Mouse (Mus musculus): ENCODE measurements around the gene Gm42878. TPM values are rescaled to one million over a fixed set of nuclear protein-coding genes. Genes with fewer than 3 reads are reported as not detected.
A peak's percentile ranks its signal among the peaks of the same experiment; 100 is the strongest.

The Gm42878 gene
- polyA plus RNA-seq, 1 experiment from 2014 or later: not detected

DNA sequence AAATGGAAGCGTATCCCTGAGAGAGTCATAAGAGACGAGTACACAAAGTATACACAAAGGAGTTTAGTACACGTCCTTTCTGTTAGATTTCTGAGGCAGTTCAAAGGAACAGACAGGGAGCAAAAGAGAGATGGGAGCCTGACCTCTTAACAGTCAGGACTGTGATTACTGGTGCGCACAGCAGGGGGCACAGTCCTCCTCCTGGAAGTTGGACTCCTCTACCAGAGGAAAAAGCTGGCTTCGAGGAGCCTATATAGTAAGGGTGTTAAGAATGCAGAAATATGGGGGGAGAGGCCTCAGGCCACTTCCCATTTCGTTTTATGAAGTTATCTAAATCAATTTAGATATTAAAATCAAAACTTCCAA, 1.2 kb upstream of the Gm42878 start:
- Histone ChIP-seq H3K4me3 (peak overlapping the region; percentile 72), H3K9ac (replicated peaks) (peak overlapping the region; percentile 88), H3K4me2 (replicated peaks) (peak overlapping the region; percentile 83), H3K27me3 (no peaks in the 10 kb centered on the region), H3K27ac (replicated peaks) (peak overlapping the region; percentile 97), H3K36me3 (no peaks in the 10 kb centered on the region), H3K9me3 (no peaks in the 10 kb centered on the region), H3K4me1 (peaks cover 36% of the 10 kb centered on the region)
- ATAC-seq (replicated peaks): no peak
- 36% methylated on average over 6 of the region's 6 CpGs for WGBS

DNA sequence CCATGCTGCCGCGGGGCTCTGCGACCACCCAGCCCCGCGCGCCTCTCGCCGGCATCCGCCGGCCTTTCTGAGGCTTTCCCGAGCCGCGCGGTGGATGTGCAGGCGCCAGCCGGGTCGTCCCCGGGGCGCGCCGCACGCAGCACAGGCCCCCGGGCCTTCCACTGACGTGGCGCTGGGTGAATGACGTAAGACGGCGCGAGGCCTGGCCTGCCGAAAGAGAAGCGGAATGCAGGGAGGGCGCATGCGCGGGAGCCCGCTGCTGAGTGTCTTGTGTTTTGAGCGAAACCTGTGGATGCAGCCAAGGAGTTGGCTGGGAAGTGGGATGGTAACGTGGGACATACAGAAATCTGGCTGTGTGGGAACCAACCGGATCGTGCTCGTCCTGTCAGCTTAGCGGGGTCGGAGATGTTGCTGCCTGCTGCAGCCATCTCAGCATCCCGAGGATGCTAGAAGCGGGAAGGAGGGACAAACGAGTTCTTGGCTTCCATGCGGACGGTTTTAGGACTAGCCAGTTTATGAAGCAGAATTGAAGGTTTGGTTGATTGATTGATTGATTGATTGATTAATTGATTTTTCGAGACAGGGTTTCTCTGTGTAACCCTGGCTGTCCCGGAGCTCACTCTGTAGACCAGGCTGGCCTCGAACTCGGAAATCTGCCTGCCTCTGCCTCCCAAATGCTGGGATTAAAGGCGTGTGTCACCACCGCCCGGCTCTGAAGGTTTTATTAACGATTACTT, 679 bp upstream of the Gm42878 start, which contains the start of gene Mapkapk5:
Mapkapk5 (minus strand) TSS at position 113 of the 737 bp plus-strand sequence.
- H3K9ac ChIP-seq (replicated peaks): peak within 1 kb of the TSS; percentile 88
- H3K4me1 ChIP-seq: peaks cover 36% of the 10 kb centered on the region
- WGBS: 2% methylated on average over 53 of the region's 55 CpGs
- peak within 1 kb of the TSS; percentile 72 for H3K4me3 ChIP-seq
- no peaks in the 10 kb centered on the region for H3K27me3 ChIP-seq
- H3K27ac ChIP-seq (replicated peaks): peak within 1 kb of the TSS; percentile 97
- no peaks in the 10 kb centered on the region for H3K9me3 ChIP-seq
- H3K4me2 ChIP-seq (replicated peaks): peak within 1 kb of the TSS; percentile 83
- peak; percentile 93 for ATAC-seq (replicated peaks)
- no peaks in the 10 kb centered on the region for H3K36me3 ChIP-seq

DNA sequence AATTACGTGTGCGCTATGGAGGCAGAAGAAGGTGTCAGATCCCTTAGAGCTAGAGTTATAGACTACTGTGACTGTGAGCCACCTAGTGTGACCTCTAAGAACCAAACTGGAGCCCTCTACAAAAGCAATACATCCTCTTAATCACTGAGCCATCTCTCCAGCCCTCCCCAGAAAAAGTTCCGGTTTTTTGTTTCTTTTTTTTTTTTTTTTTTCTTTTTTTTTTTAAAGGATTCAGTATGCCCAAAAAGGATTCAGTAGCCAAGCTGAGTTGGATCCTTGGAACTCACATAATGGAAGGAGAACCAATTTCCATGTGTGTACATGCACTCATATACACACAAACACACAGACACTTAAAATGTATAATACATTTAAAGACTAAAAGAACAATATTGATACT, 1.9 kb downstream of the Gm42878 start:
- no peaks in the 10 kb centered on the region for H3K36me3 ChIP-seq
- H3K27me3 ChIP-seq: no peaks in the 10 kb centered on the region
- no peak for ATAC-seq (replicated peaks)
- H3K4me2 ChIP-seq (replicated peaks): no peak overlapping the region
- no peak overlapping the region for H3K4me3 ChIP-seq
- no peak overlapping the region for H3K9ac ChIP-seq (replicated peaks)
- WGBS: 68% methylated on average over 3 of the region's 3 CpGs
- H3K9me3 ChIP-seq: no peaks in the 10 kb centered on the region
- no peak overlapping the region for H3K27ac ChIP-seq (replicated peaks)
- H3K4me1 ChIP-seq: peaks cover 36% of the 10 kb centered on the region

DNA sequence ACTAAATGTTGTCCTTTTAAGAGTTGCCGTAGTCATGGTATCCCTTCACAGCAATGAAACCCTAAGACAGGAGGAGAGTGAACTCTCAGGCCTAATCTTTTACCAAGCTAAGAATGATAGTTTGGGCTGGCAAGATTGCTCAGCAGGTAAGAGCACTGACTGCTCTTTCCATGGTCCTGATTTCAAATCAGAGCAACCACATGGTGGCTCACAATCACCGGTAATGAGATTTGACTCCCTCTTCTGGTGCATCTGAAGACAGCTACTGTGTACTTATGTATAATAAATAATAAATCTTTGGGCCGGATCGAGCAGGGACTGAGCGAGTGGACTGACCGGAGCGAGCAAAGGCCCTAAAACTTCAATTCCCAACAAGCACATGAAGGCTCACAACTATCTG, 4.0 kb downstream of the Gm42878 start:
- no peaks in the 10 kb centered on the region for H3K27me3 ChIP-seq
- WGBS: 87% methylated on average over 7 of the region's 7 CpGs
- H3K9me3 ChIP-seq: no peaks in the 10 kb centered on the region
- peaks cover 12% of the 10 kb centered on the region for H3K36me3 ChIP-seq
- no peak overlapping the region for H3K9ac ChIP-seq (replicated peaks)
- no peak for ATAC-seq (replicated peaks)
- peaks cover 30% of the 10 kb centered on the region for H3K4me1 ChIP-seq
- no peak overlapping the region for H3K27ac ChIP-seq (replicated peaks)
- H3K4me3 ChIP-seq: no peak overlapping the region
- no peak overlapping the region for H3K4me2 ChIP-seq (replicated peaks)

DNA sequence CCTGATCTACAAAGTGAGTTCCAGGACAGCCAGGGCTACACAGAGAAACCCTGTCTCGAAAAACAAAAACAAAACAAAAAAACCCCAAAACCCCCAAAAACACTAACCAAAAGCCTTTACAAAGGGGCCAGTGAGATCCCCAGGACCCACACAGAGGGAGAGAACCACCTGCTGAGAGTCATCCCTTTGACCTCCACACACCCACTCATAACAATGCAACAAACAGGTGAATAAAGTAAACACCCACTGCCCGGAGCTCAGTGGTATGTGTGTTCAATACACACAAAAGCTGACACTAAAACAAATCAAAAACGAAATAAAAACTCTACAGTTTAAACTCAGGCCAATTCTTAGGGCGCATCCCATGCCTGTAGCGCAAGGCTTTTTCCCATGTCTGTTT, 5.2 kb downstream of the Gm42878 start:
- Histone ChIP-seq H3K4me1 (peaks cover 29% of the 10 kb centered on the region), H3K36me3 (peaks cover 24% of the 10 kb centered on the region), H3K9ac (replicated peaks) (no peak overlapping the region), H3K9me3 (no peaks in the 10 kb centered on the region), H3K4me2 (replicated peaks) (no peak overlapping the region), H3K27me3 (no peaks in the 10 kb centered on the region), H3K4me3 (no peak overlapping the region), H3K27ac (replicated peaks) (no peak overlapping the region)
- ATAC-seq (replicated peaks): no peak
- 91% methylated on average over 5 of the region's 5 CpGs for WGBS

DNA sequence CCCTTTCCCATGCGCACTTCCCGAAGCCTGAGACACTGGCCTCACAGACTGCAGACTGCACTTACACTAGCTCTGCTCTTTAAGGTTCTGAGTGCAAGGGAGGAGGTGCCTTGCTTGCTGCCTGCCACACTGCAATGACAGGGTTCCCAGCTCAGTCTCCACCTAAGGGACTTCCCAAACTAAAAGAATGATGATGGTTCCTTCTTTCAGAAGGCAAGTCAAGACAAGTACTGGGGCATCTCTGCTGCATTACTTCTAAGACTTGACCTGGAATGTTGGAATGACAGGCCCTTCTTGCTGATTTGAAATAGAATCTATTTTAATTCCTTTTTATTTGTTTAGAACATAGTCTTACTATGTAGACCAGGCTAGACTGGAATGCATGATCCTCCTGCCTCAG, 7.7 kb downstream of the Gm42878 start:
- peaks cover 6% of the 10 kb centered on the region for H3K4me1 ChIP-seq
- H3K4me2 ChIP-seq (replicated peaks): no peak overlapping the region
- no peak overlapping the region for H3K4me3 ChIP-seq
- H3K27ac ChIP-seq (replicated peaks): no peak overlapping the region
- H3K36me3 ChIP-seq: peaks cover 45% of the 10 kb centered on the region
- ATAC-seq (replicated peaks): no peak
- no peak overlapping the region for H3K9ac ChIP-seq (replicated peaks)
- H3K27me3 ChIP-seq: no peaks in the 10 kb centered on the region
- 72% methylated on average over 2 of the region's 2 CpGs for WGBS
- H3K9me3 ChIP-seq: no peaks in the 10 kb centered on the region

DNA sequence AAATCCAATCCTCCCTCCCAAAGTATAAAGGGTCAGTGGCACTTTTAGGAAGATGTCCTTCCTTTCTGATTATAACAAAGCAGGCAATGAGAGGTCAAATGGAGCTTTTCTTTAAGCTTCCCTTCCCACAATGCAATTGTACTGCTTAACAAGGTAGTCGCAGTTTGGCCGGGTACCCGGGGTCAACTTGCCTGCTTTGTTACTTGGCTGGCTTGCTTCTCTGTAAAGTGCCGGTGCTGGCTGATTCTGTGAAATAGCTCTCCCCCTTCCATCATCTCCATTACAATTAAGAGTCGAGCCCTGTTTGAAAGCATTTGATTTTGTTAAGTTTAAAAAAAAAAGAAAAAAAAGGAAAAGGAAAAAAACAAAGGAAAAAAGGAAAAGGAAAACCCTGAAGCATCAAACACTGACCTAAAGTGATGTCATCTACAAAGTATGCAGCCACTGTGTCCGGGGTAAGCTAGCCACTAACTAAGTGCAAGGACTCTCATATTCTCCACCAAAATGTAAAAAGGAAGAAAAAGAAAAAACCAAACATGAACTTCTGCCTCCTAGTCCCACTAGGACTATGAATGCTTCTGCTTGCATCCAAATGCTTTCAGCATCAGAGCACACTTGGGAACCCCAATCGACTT, 8.2 kb downstream of the Gm42878 start:
- H3K36me3 ChIP-seq: peaks cover 50% of the 10 kb centered on the region
- H3K27ac ChIP-seq (replicated peaks): no peak overlapping the region
- H3K4me1 ChIP-seq: peaks cover under 1% of the 10 kb centered on the region; the same call in 1 of the 2 replicates
- WGBS: 36% methylated on average over 7 of the region's 7 CpGs
- no peak overlapping the region for H3K4me2 ChIP-seq (replicated peaks)
- no peak for ATAC-seq (replicated peaks)
- no peak overlapping the region for H3K4me3 ChIP-seq
- H3K9ac ChIP-seq (replicated peaks): no peak overlapping the region
- no peaks in the 10 kb centered on the region for H3K27me3 ChIP-seq
- H3K9me3 ChIP-seq: no peaks in the 10 kb centered on the region

DNA sequence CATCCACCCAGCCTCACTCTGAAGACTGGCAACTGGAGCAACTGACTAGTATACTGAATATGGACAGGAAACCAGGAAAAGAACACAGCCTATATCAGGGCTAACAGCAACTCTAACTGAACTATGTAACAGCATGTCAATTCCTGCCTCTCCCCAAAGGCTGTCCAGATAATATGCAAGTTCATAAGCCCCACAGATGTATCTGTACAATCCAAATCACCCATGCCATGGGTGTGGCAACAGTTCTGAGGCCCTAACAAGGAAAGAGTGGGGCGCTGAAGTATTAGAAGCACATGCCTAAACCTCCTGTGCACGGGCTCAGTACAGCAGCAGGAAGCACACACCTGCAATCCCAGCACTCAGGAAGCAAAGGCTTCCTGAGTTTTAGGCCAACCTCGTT, 10.2 kb downstream of the Gm42878 start:
- Histone ChIP-seq H3K27ac (replicated peaks) (no peak overlapping the region), H3K27me3 (no peaks in the 10 kb centered on the region), H3K9ac (replicated peaks) (no peak overlapping the region), H3K4me2 (replicated peaks) (no peak overlapping the region), H3K36me3 (peaks cover 66% of the 10 kb centered on the region), H3K4me1 (no peaks in the 10 kb centered on the region), H3K9me3 (no peaks in the 10 kb centered on the region), H3K4me3 (no peak overlapping the region)
- no peak for ATAC-seq (replicated peaks)
- 98% methylated on average over 3 of the region's 3 CpGs for WGBS

DNA sequence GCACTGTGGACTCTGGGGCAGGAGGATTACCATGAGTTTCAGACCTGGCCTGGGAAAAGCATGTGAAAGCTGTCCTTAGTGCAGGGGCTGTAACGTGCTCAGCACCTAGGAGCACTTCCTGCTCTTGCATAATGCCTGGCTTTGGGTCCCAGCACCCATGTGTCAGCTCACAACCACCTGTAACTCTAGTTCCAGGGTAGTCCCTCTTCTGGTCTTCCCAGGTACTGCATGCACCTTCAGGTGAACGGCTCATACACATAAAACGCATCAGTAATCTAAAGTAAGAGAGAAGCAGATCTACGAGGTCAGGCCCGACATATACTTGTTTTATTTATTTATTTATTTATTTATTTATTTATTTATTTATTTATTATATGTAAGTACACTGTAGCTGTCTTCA, 10.8 kb downstream of the Gm42878 start:
- H3K4me1 ChIP-seq: no peaks in the 10 kb centered on the region
- WGBS: 93% methylated on average over 5 of the region's 5 CpGs
- no peak for ATAC-seq (replicated peaks)

DNA sequence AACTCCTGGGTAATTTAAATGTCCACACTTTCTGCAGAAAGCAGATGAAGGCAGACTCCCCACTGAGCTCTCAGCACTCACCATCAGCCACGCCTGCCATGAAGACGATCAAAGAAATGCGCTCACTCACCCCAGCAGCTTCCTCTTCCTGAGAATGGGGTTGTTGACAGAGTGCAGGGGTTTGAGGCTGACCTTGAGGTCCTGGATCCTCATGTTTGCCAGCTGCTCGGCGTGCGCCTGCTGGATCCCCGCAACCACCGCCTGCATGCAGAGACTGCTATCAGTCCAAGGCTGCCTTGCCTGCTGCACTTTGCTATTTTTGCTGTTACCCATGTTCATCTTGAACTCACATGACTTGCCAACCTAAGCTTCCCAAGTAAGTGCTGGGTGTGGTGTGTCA, 18.3 kb downstream of the Gm42878 start:
- no peak for ATAC-seq (replicated peaks)
- WGBS: 94% methylated on average over 8 of the region's 8 CpGs

More for the DNA sequence above, 10.8 kb downstream of the Gm42878 start:
- Histone ChIP-seq H3K36me3 (peaks cover 72% of the 10 kb centered on the region), H3K4me2 (replicated peaks) (no peak overlapping the region), H3K9ac (replicated peaks) (no peak overlapping the region), H3K27me3 (no peaks in the 10 kb centered on the region), H3K4me3 (no peak overlapping the region), H3K27ac (replicated peaks) (no peak overlapping the region), H3K9me3 (no peaks in the 10 kb centered on the region)

DNA sequence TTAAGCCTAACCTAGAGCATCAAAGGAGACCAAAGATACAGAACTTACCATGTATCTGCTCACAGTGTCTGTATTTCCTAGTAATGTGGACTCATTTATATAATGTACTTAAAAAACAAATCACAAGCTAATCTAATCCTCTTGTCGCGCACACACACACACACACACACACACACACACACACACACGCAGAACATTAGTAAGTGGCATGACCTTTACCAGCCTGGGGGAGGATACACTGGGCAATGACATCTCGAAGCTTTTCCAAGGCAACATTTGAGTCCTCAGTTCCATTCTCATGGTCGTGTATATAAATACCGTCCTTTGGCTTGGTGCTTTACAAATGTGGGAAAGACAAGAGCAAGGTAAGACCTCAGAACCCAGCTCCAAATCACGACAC, 18.8 kb downstream of the Gm42878 start:
- no peaks in the 10 kb centered on the region for H3K27me3 ChIP-seq
- no peaks in the 10 kb centered on the region for H3K9me3 ChIP-seq
- H3K4me1 ChIP-seq: no peaks in the 10 kb centered on the region
- WGBS: 93% methylated on average over 7 of the region's 7 CpGs
- H3K27ac ChIP-seq (replicated peaks): no peak overlapping the region
- ATAC-seq (replicated peaks): no peak
- H3K9ac ChIP-seq (replicated peaks): no peak overlapping the region
- no peak overlapping the region for H3K4me2 ChIP-seq (replicated peaks)
- peaks cover 81% of the 10 kb centered on the region for H3K36me3 ChIP-seq
- no peak overlapping the region for H3K4me3 ChIP-seq

More for the DNA sequence above, 18.3 kb downstream of the Gm42878 start:
- H3K27ac ChIP-seq (replicated peaks): no peak overlapping the region
- no peaks in the 10 kb centered on the region for H3K9me3 ChIP-seq
- no peaks in the 10 kb centered on the region for H3K4me1 ChIP-seq
- H3K4me2 ChIP-seq (replicated peaks): no peak overlapping the region
- H3K36me3 ChIP-seq: peaks cover 79% of the 10 kb centered on the region
- H3K9ac ChIP-seq (replicated peaks): no peak overlapping the region
- H3K27me3 ChIP-seq: no peaks in the 10 kb centered on the region
- no peak overlapping the region for H3K4me3 ChIP-seq

DNA sequence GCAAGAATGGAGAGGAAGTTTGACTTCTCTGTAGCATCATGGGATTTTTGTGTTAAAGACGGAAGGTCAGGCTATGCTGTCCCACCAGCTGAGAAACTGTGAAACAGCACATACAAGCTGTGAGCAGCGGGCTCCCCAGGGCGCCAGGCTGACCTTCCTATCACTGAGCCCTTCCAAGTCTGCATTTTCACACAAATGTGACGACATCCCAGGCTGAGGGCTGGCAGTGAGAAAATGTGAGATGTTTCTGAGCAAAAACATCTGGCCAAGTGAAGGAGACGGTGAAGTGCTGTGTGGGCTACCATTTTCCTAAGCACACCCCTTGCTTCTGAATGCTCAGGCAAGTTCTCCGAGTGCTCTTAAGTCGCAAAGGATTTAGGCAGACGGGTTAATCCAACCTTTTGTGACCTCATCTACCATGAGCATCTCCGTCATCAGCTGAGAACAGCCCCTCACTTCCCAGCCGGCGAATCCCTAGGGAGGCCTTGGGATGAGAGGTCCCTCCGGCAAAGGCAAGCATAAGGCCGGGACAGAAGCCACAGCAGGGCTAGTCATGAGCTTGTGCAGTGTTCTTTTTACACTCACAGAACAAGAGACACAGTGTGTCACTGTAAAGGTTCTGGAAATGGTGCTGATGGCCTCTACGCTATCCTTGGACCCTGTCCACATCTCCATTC, 19.4 kb downstream of the Gm42878 start:
- ATAC-seq (replicated peaks): no peak
- no peak overlapping the region for H3K27ac ChIP-seq (replicated peaks)
- no peaks in the 10 kb centered on the region for H3K4me1 ChIP-seq
- 93% methylated on average over 14 of the region's 14 CpGs for WGBS
- no peaks in the 10 kb centered on the region for H3K9me3 ChIP-seq
- H3K4me3 ChIP-seq: no peak overlapping the region
- H3K36me3 ChIP-seq: peaks cover 81% of the 10 kb centered on the region
- H3K27me3 ChIP-seq: no peaks in the 10 kb centered on the region
- H3K9ac ChIP-seq (replicated peaks): no peak overlapping the region
- H3K4me2 ChIP-seq (replicated peaks): no peak overlapping the region
